Comparison of ENCODE assay signal across 29 mouse cellular contexts in the genomic region with DNA sequence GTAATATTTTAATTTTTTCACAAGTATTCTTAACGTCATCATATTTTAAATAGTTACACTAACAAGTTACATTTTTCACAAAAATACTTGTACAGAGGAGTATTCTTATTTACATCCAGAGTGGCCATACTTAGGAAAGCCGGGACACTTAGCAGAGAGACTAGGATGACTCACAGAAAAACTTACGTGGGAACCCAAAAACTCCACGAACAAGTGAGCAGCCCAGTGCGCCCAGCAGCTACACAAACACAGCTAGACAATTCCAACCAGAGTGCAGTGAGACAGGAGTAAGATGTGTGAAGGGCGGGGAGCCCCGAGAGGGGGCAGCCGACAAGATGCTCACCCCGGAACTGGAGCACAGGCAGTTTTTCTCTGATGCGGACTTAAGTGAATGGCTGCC. TPM values are rescaled to one million over a fixed set of nuclear protein-coding genes. Genes with fewer than 3 reads are reported as not detected.
A peak's percentile ranks its signal among the peaks of the same experiment; 100 is the strongest.
DNase-seq lines count a peak whose midpoint lies in the region; ATAC-seq and TF ChIP-seq lines count a peak whose summit lies in the region.
"Had no signal": no experiment of that assay in that cellular context is flagged by ENCODE, and none has a peak within 500 bp of the region (broad histone marks: within the 10 kb centered on the region; RNA-seq: fewer than 3 reads in every experiment).

No protein-coding gene starts in this region.

- 0 out of 2 replicates have a peak overlapping the region, but pooled peaks have one; percentile 21 for H3K27ac ChIP-seq in intestine, postnatal 0 days (ENCODE audit: low read depth, low read length)
- no peak overlapping the region for H3K27ac ChIP-seq in intestine, embryonic 16.5 days (ENCODE audit: low read length)
- no peak overlapping the region for H3K27ac ChIP-seq in hindbrain, embryonic 12.5 days
- H3K27ac ChIP-seq: embryonic facial prominence, embryonic 13.5 days; embryonic facial prominence, embryonic 15.5 days; forebrain, embryonic 10.5 days; forebrain, embryonic 12.5 days had no signal

- H3K4me2 ChIP-seq in intestine, postnatal 0 days (replicated peaks; ENCODE audit: low read depth): no peak overlapping the region
- no peak overlapping the region for H3K4me2 ChIP-seq in intestine, embryonic 16.5 days (ENCODE audit: low read depth, low read length)
- no peak overlapping the region for H3K4me2 ChIP-seq in hindbrain, embryonic 12.5 days (replicated peaks)
- H3K4me2 ChIP-seq: embryonic facial prominence, embryonic 13.5 days; embryonic facial prominence, embryonic 15.5 days; forebrain, embryonic 12.5 days had no signal

- H3K9me3 ChIP-seq in intestine, postnatal 0 days (ENCODE audit: control insufficient read depth): no peaks in the 10 kb centered on the region
- no peaks in the 10 kb centered on the region for H3K9me3 ChIP-seq in intestine, embryonic 16.5 days (ENCODE audit: control insufficient read depth, low read length)
- H3K9me3 ChIP-seq in hindbrain, embryonic 12.5 days (replicated peaks): no peaks in the 10 kb centered on the region
- H3K9me3 ChIP-seq: embryonic facial prominence, embryonic 13.5 days; embryonic facial prominence, embryonic 15.5 days; forebrain, embryonic 10.5 days; forebrain, embryonic 12.5 days; G1E had no signal

- no peak overlapping the region for H3K9ac ChIP-seq in intestine, postnatal 0 days (ENCODE audit: low read depth, low read length)
- H3K9ac ChIP-seq in intestine, embryonic 16.5 days (ENCODE audit: low read depth, low read length): no peak overlapping the region
- no peak overlapping the region for H3K9ac ChIP-seq in hindbrain, embryonic 12.5 days
- H3K9ac ChIP-seq: embryonic facial prominence, embryonic 13.5 days; embryonic facial prominence, embryonic 15.5 days; forebrain, embryonic 12.5 days had no signal

- no peaks in the 10 kb centered on the region for H3K27me3 ChIP-seq in intestine, postnatal 0 days (replicated peaks; ENCODE audit: control insufficient read depth, insufficient read depth, low read length)
- no peaks in the 10 kb centered on the region for H3K27me3 ChIP-seq in intestine, embryonic 16.5 days (replicated peaks; ENCODE audit: control insufficient read depth, insufficient read depth, low read length)
- H3K27me3 ChIP-seq in hindbrain, embryonic 12.5 days: no peaks in the 10 kb centered on the region
- H3K27me3 ChIP-seq: CH12.LX; embryonic facial prominence, embryonic 13.5 days; embryonic facial prominence, embryonic 15.5 days; forebrain, embryonic 12.5 days; Patski had no signal

- no peak for TF ChIP-seq CTCF in intestine, postnatal 0 days (IDR thresholded peaks at IDR 0.05; ENCODE audit: low read depth)

- H3K4me1 ChIP-seq in intestine, postnatal 0 days (replicated peaks; ENCODE audit: control insufficient read depth, insufficient read depth, low read length): 0 out of 2 replicates have a peak, but pooled peaks cover 10% of the 10 kb centered on the region
- peaks cover 11% of the 10 kb centered on the region; the same call in 1 of the 2 replicates for H3K4me1 ChIP-seq in intestine, embryonic 16.5 days (ENCODE audit: control insufficient read depth, insufficient read depth, low read length)
- H3K4me1 ChIP-seq in hindbrain, embryonic 12.5 days: 0 out of 2 replicates have a peak, but pooled peaks cover 2% of the 10 kb centered on the region

- WGBS in intestine, postnatal 0 days: 86% methylated on average over 10 of the region's 10 CpGs
- WGBS in intestine, embryonic 16.5 days: 86% methylated on average over 10 of the region's 10 CpGs
- 92% methylated on average over 10 of the region's 10 CpGs for WGBS in hindbrain, embryonic 12.5 days

- DNase-seq in frontal cortex, postnatal 14 days (ENCODE audit: low spot score in 2 of 2): no peak
- peak; percentile 50 for DNase-seq in brain, adult 2 months (ENCODE audit: low read depth, low spot score)
- DNase-seq: adrenal gland, adult 8-10 months; adrenal gland, postnatal 14 days; adrenal gland, postnatal 36 days; B cell, adult 2 months; cerebellum, adult 11 months; cerebellum, adult 18-20 months; cerebellum, adult 8-10 months; cerebellum, adult 9-11 months; cerebellum, postnatal 14 days; cerebellum, postnatal 36 days; embryo, embryonic 11 days had no signal

- peaks cover 40% of the 10 kb centered on the region for H3K36me3 ChIP-seq in intestine, postnatal 0 days (ENCODE audit: control insufficient read depth, insufficient read depth)
- H3K36me3 ChIP-seq in intestine, embryonic 16.5 days (ENCODE audit: control insufficient read depth, insufficient read depth, low read length): no peaks in the 10 kb centered on the region
- peaks cover 36% of the 10 kb centered on the region for H3K36me3 ChIP-seq in hindbrain, embryonic 12.5 days

- ATAC-seq in frontal cortex, adult (ENCODE audit: low TSS enrichment): peak; percentile 50; the same call in 1 of the 2 replicates
- ATAC-seq in intestine, postnatal 0 days: no peak
- no peak for ATAC-seq in intestine, embryonic 16.5 days
- ATAC-seq in hindbrain, embryonic 12.5 days (ENCODE audit: low FRiP score): no peak
- ATAC-seq: activated CD4-positive, CD25-positive, alpha-beta regulatory T cell, adult 4 months; CD4-positive, CD25-positive, alpha-beta regulatory T cell, adult 4 months; forebrain, embryonic 14.5 days; forebrain, embryonic 16.5 days; Patski had no signal

- no peak overlapping the region for H3K4me3 ChIP-seq in intestine, postnatal 0 days (ENCODE audit: low read depth, low read length)
- no peak overlapping the region for H3K4me3 ChIP-seq in intestine, embryonic 16.5 days (ENCODE audit: low read length)
- no peak overlapping the region for H3K4me3 ChIP-seq in hindbrain, embryonic 12.5 days
- H3K4me3 ChIP-seq: embryonic facial prominence, embryonic 13.5 days; embryonic facial prominence, embryonic 15.5 days; erythroblast, embryonic 14.5 days; forebrain, embryonic 10.5 days; forebrain, embryonic 12.5 days had no signal

RNA-seq across cellular contexts. Expression of a gene that starts 10.7 kb away (rescaled TPM):
- 0.40 and 0.58 TPM in 2 replicates for polyA plus RNA-seq in intestine, postnatal 0 days (2015; fragmentation: Nextera tagmentation; extraction: Ambion mirVana)
- polyA plus RNA-seq in intestine, embryonic 16.5 days (2015; fragmentation: Nextera tagmentation; extraction: Ambion mirVana): 0.22 and 0.43 TPM in 2 replicates
- polyA plus RNA-seq in hindbrain, embryonic 12.5 days (2016; fragmentation: Nextera tagmentation; extraction: Ambion mirVana): not detected in 2 replicates
- polyA plus RNA-seq: embryonic facial prominence, embryonic 13.5 days; erythroblast, embryonic 14.5 days; forebrain, embryonic 10.5 days; forebrain, embryonic 12.5 days; forebrain, embryonic 14.5 days; forebrain, embryonic 16.5 days; G1E had no signal

RNA-seq across cellular contexts. Expression of a gene that starts 50.5 kb away (rescaled TPM):
- 3.8 and 4.4 TPM in 2 replicates for polyA plus RNA-seq in intestine, postnatal 0 days (2015; fragmentation: Nextera tagmentation; extraction: Ambion mirVana)
- polyA plus RNA-seq in intestine, embryonic 16.5 days (2015; fragmentation: Nextera tagmentation; extraction: Ambion mirVana): 5.3 and 5.8 TPM in 2 replicates
- 1.6 and 1.8 TPM in 2 replicates for polyA plus RNA-seq in hindbrain, embryonic 12.5 days (2016; fragmentation: Nextera tagmentation; extraction: Ambion mirVana)
- polyA plus RNA-seq: activated CD4-positive, CD25-positive, alpha-beta regulatory T cell, adult 4 months; CD4-positive, CD25-positive, alpha-beta regulatory T cell, adult 4 months; erythroblast, embryonic 14.5 days had no signal
